Comparison of ENCODE assay signal across 8 mouse cellular contexts in genomic region chr11:97040301-97041021, GRCm38 (mm10). TPM values are rescaled to one million over a fixed set of nuclear protein-coding genes. Genes with fewer than 3 reads are reported as not detected.
DNase-seq lines count a peak whose midpoint lies in the region; ATAC-seq lines count a peak whose summit lies in the region.
"Had no signal": no experiment of that assay in that cellular context is flagged by ENCODE, and none has a peak within 500 bp of the region (broad histone marks: within the 10 kb centered on the region; RNA-seq: fewer than 3 reads in every experiment).

No protein-coding gene starts in this region.

- no peaks in the 10 kb centered on the region; the same call in 1 of the 2 replicates for H3K36me3 ChIP-seq in neural tube, embryonic 11.5 days (ENCODE audit: control insufficient read depth, insufficient read depth, low read length)
- H3K36me3 ChIP-seq in forebrain, embryonic 13.5 days (ENCODE audit: poor library complexity, severe bottlenecking), result peaks cover 16% of the 10 kb centered on the region
- peaks cover 13% of the 10 kb centered on the region for H3K36me3 ChIP-seq in liver, embryonic 13.5 days

- peak overlapping the region; percentile 79 for H3K4me3 ChIP-seq in neural tube, embryonic 11.5 days (ENCODE audit: low read depth, low read length)
- H3K4me3 ChIP-seq in forebrain, embryonic 13.5 days, result peak overlapping the region; percentile 70
- peak overlapping the region; percentile 85 for H3K4me3 ChIP-seq in liver, embryonic 13.5 days (replicated peaks)

- no peak for DNase-seq in neural tube, embryonic 11.5 days (ENCODE audit: low spot score)
- DNase-seq in neural tube, embryonic 10.5 days (ENCODE audit: extremely low spot score, low spot score), result no peak
- DNase-seq in liver, embryonic 13.5 days, result no peak
- DNase-seq in cerebellum, postnatal 25 days, result no peak
- no peak for DNase-seq in left cerebral cortex, postnatal 4 days
- no peak for DNase-seq in thymus, postnatal 0 days (ENCODE audit: low spot score)

- peak overlapping the region; percentile 23; the same call in 1 of the 2 replicates for H3K9ac ChIP-seq in neural tube, embryonic 11.5 days (ENCODE audit: low read length)
- peak overlapping the region; percentile 55; the same call in 1 of the 2 replicates for H3K9ac ChIP-seq in forebrain, embryonic 13.5 days
- peak overlapping the region; percentile 87 for H3K9ac ChIP-seq in liver, embryonic 13.5 days

- intact Hi-C loops in left cerebral cortex, postnatal 4 days (cut with DNase I), result no loop called here

- 53% methylated on average over 12 of the region's 12 CpGs for WGBS in neural tube, embryonic 11.5 days
- WGBS in forebrain, embryonic 13.5 days, result 48% methylated on average over 12 of the region's 12 CpGs
- 32% methylated on average over 12 of the region's 12 CpGs for WGBS in liver, embryonic 13.5 days (ENCODE audit: insufficient replicate concordance)

- H3K4me1 ChIP-seq in neural tube, embryonic 11.5 days (ENCODE audit: control insufficient read depth, insufficient read depth, low read length), result peaks cover 4% of the 10 kb centered on the region; the same call in 1 of the 2 replicates
- H3K4me1 ChIP-seq in forebrain, embryonic 13.5 days, result peaks cover 11% of the 10 kb centered on the region
- H3K4me1 ChIP-seq in liver, embryonic 13.5 days (replicated peaks), result peaks cover 22% of the 10 kb centered on the region

- no peaks in the 10 kb centered on the region for H3K27me3 ChIP-seq in neural tube, embryonic 11.5 days (ENCODE audit: control insufficient read depth, insufficient read depth, low read length)
- H3K27me3 ChIP-seq in forebrain, embryonic 13.5 days, result no peaks in the 10 kb centered on the region
- no peaks in the 10 kb centered on the region for H3K27me3 ChIP-seq in liver, embryonic 13.5 days

- H3K4me2 ChIP-seq in neural tube, embryonic 11.5 days (ENCODE audit: low read depth), result peak overlapping the region; percentile 66
- H3K4me2 ChIP-seq in forebrain, embryonic 13.5 days, result peak overlapping the region; percentile 75
- peak overlapping the region; percentile 92 for H3K4me2 ChIP-seq in liver, embryonic 13.5 days

- ATAC-seq in neural tube, embryonic 11.5 days (ENCODE audit: insufficient read depth, low FRiP score, low TSS enrichment), result no peak
- ATAC-seq in forebrain, embryonic 13.5 days, result 0 out of 2 replicates have a peak, but pooled peaks have one; percentile 34
- ATAC-seq in liver, embryonic 13.5 days (ENCODE audit: low read depth), result no peak

- no peak overlapping the region for H3K27ac ChIP-seq in neural tube, embryonic 11.5 days (ENCODE audit: low read depth, low read length)
- H3K27ac ChIP-seq in forebrain, embryonic 13.5 days, result no peak overlapping the region
- peak overlapping the region; percentile 58; the same call in 1 of the 2 replicates for H3K27ac ChIP-seq in liver, embryonic 13.5 days

- H3K9me3 ChIP-seq in neural tube, embryonic 11.5 days (ENCODE audit: control insufficient read depth, low read length), result no peaks in the 10 kb centered on the region
- no peaks in the 10 kb centered on the region for H3K9me3 ChIP-seq in forebrain, embryonic 13.5 days (replicated peaks)
- H3K9me3 ChIP-seq in liver, embryonic 13.5 days (replicated peaks), result no peaks in the 10 kb centered on the region

RNA-seq across cellular contexts. Expression of gene Lrrc46, which starts 0.7 kb away (rescaled TPM):
- 2.7 and 3.1 TPM in 2 replicates for polyA plus RNA-seq in neural tube, embryonic 11.5 days (2014; fragmentation: Nextera tagmentation; extraction: Ambion mirVana)
- polyA plus RNA-seq in forebrain, embryonic 13.5 days (2015; fragmentation: Nextera tagmentation; extraction: Ambion mirVana), result 3.0 and 3.6 TPM in 2 replicates
- polyA plus RNA-seq in liver, embryonic 13.5 days (2015; fragmentation: Nextera tagmentation; extraction: Ambion mirVana), result 0.29 and 0.38 TPM in 2 replicates
- 1 to 10 TPM; 1.0 to 1.5 TPM for total RNA-seq in left cerebral cortex, postnatal 4 days (2021)
- polyA plus RNA-seq in thymus, postnatal 0 days (2015; fragmentation: Nextera tagmentation; extraction: Ambion mirVana), result 0.83 and 0.86 TPM in 2 replicates
- total RNA-seq: gastrocnemius, postnatal 14 days had no signal

RNA-seq across cellular contexts. Expression of gene Mrpl10, which starts 0.9 kb away (rescaled TPM):
- 75.8 and 78.7 TPM in 2 replicates for polyA plus RNA-seq in neural tube, embryonic 11.5 days (2014; fragmentation: Nextera tagmentation; extraction: Ambion mirVana)
- polyA plus RNA-seq in forebrain, embryonic 13.5 days (2015; fragmentation: Nextera tagmentation; extraction: Ambion mirVana), result 59.3 and 60.7 TPM in 2 replicates
- polyA plus RNA-seq in liver, embryonic 13.5 days (2015; fragmentation: Nextera tagmentation; extraction: Ambion mirVana), result 45.7 and 51.4 TPM in 2 replicates
- 10 to 100 TPM; 45.1 to 49.7 TPM for total RNA-seq in left cerebral cortex, postnatal 4 days (2021)
- 72.4 and 72.8 TPM in 2 replicates for polyA plus RNA-seq in thymus, postnatal 0 days (2015; fragmentation: Nextera tagmentation; extraction: Ambion mirVana)

RNA-seq across cellular contexts. Expression of gene Osbpl7, which starts 10.0 kb away (rescaled TPM):
- 5.3 and 7.2 TPM in 2 replicates for polyA plus RNA-seq in neural tube, embryonic 11.5 days (2014; fragmentation: Nextera tagmentation; extraction: Ambion mirVana)
- 7.8 and 8.7 TPM in 2 replicates for polyA plus RNA-seq in forebrain, embryonic 13.5 days (2015; fragmentation: Nextera tagmentation; extraction: Ambion mirVana)
- polyA plus RNA-seq in liver, embryonic 13.5 days (2015; fragmentation: Nextera tagmentation; extraction: Ambion mirVana), result 2.3 and 2.7 TPM in 2 replicates
- 10 to 100 TPM; 15.3 to 18.4 TPM for total RNA-seq in left cerebral cortex, postnatal 4 days (2021)
- 9.9 and 11.6 TPM in 2 replicates for polyA plus RNA-seq in thymus, postnatal 0 days (2015; fragmentation: Nextera tagmentation; extraction: Ambion mirVana)

RNA-seq across cellular contexts. Expression of gene Scrn2, which starts 10.7 kb away (rescaled TPM):
- polyA plus RNA-seq in neural tube, embryonic 11.5 days (2014; fragmentation: Nextera tagmentation; extraction: Ambion mirVana), result 20.9 and 26.5 TPM in 2 replicates
- polyA plus RNA-seq in forebrain, embryonic 13.5 days (2015; fragmentation: Nextera tagmentation; extraction: Ambion mirVana), result 22.8 and 23.0 TPM in 2 replicates
- polyA plus RNA-seq in liver, embryonic 13.5 days (2015; fragmentation: Nextera tagmentation; extraction: Ambion mirVana), result 10.0 and 11.2 TPM in 2 replicates
- total RNA-seq in left cerebral cortex, postnatal 4 days (2021), result 1 to 10 TPM; 5.5 to 7.3 TPM
- 23.1 and 25.8 TPM in 2 replicates for polyA plus RNA-seq in thymus, postnatal 0 days (2015; fragmentation: Nextera tagmentation; extraction: Ambion mirVana)

RNA-seq across cellular contexts. Expression of gene Sp6, which starts 27.3 kb away (rescaled TPM):
- polyA plus RNA-seq in neural tube, embryonic 11.5 days (2014; fragmentation: Nextera tagmentation; extraction: Ambion mirVana), result 0.09 and 0.20 TPM in 2 replicates
- 0.15 and 0.21 TPM in 2 replicates for polyA plus RNA-seq in forebrain, embryonic 13.5 days (2015; fragmentation: Nextera tagmentation; extraction: Ambion mirVana)
- polyA plus RNA-seq in liver, embryonic 13.5 days (2015; fragmentation: Nextera tagmentation; extraction: Ambion mirVana), result 0.05 and 0.08 TPM in 2 replicates
- 1 to 10 TPM in 1 of 2 experiments, under 1 TPM in 1; 0.92 to 1.1 TPM for total RNA-seq in left cerebral cortex, postnatal 4 days (2021)
- 1.7 TPM in 2 replicates for polyA plus RNA-seq in thymus, postnatal 0 days (2015; fragmentation: Nextera tagmentation; extraction: Ambion mirVana)

Comparison
In these comparisons a context has a peak if more than half of its experiments do, and no peak if none do; other contexts are left out.
1. H3K9ac ChIP-seq: peak in every context shown above with its lines; median percentile 87 in liver, embryonic 13.5 days; 55 in forebrain, embryonic 13.5 days; 23 in neural tube, embryonic 11.5 days.